Mouse (Mus musculus): ENCODE results near the gene Mllt6.
"Not testable (repeated sequence)": the region's sequence is repeated elsewhere in the genome, so short reads cannot be mapped to it uniquely, and the experiment has no call there.

The Mllt6 gene

GRCm38 (mm10) chr11:97662893-97663527 is at the start of gene Mllt6:
Gene Mllt6 (plus strand): TSS chr11:97663414.
- DNase-seq = peak; percentile 76

- DNase-seq = no peak
Observed at GRCm38 (mm10) chr11:97615276-97615675, 47.9 kb upstream of the Mllt6 start.

- no peak for DNase-seq
Observed at GRCm38 (mm10) chr11:97618368-97618767, 44.8 kb upstream of the Mllt6 start.

GRCm38 (mm10) chr11:97619391-97619795 is 43.8 kb upstream of the Mllt6 start:
- peak; percentile 24 for DNase-seq

- peak; percentile 64 for DNase-seq
Observed at GRCm38 (mm10) chr11:97622440-97622839, 40.8 kb upstream of the Mllt6 start.

GRCm38 (mm10) chr11:97623166-97623565 is 40.0 kb upstream of the Mllt6 start:
- DNase-seq = no peak

GRCm38 (mm10) chr11:97625551-97625950 is 37.7 kb upstream of the Mllt6 start:
- DNase-seq = no peak

GRCm38 (mm10) chr11:97626431-97626830 is 36.8 kb upstream of the Mllt6 start:
- no peak for DNase-seq

GRCm38 (mm10) chr11:97626850-97627249 is 36.4 kb upstream of the Mllt6 start:
- no peak for DNase-seq

- DNase-seq = no peak
Observed at GRCm38 (mm10) chr11:97627556-97628302, 35.5 kb upstream of the Mllt6 start.

- no peak for DNase-seq
Observed at GRCm38 (mm10) chr11:97628303-97628567, 35.0 kb upstream of the Mllt6 start.

- peak; percentile 21 for DNase-seq
Observed at GRCm38 (mm10) chr11:97628568-97629518, 34.4 kb upstream of the Mllt6 start.

- peak; percentile 93 for DNase-seq
Observed at GRCm38 (mm10) chr11:97629576-97629975, 33.6 kb upstream of the Mllt6 start, which contains the start of gene Epop. Gene Epop (minus strand): TSS chr11:97629702.

- no peak for DNase-seq
Observed at GRCm38 (mm10) chr11:97631046-97631445, 32.2 kb upstream of the Mllt6 start.

- DNase-seq = no peak
Observed at GRCm38 (mm10) chr11:97631500-97631899, 31.7 kb upstream of the Mllt6 start.

- DNase-seq = peak; percentile 87
Observed at GRCm38 (mm10) chr11:97631938-97632337, 31.3 kb upstream of the Mllt6 start.

- DNase-seq = not testable (repeated sequence)
Observed at GRCm38 (mm10) chr11:97632440-97632839, 30.8 kb upstream of the Mllt6 start.

GRCm38 (mm10) chr11:97635468-97636019 is 27.7 kb upstream of the Mllt6 start:
- no peak for DNase-seq

- no peak for DNase-seq
Observed at GRCm38 (mm10) chr11:97641668-97642067, 21.5 kb upstream of the Mllt6 start.

- no peak for DNase-seq
Observed at GRCm38 (mm10) chr11:97642746-97643145, 20.5 kb upstream of the Mllt6 start.

- DNase-seq = no peak
Observed at GRCm38 (mm10) chr11:97643380-97644055, 19.7 kb upstream of the Mllt6 start.

GRCm38 (mm10) chr11:97644834-97645233 is 18.4 kb upstream of the Mllt6 start:
- peak; percentile 82 for DNase-seq
